Mouse (Mus musculus) left cerebral cortex, adult 18-20 months (tissue): ENCODE results near the gene Cylc1. TPM values are rescaled to one million over a fixed set of nuclear protein-coding genes. Genes with fewer than 3 reads are reported as not detected.

ENCODE experiments used
- DNase-seq, 2 experiments: peaks; one replicate each; pipeline ENCODE4 v3.0.0; 2021 to 2022; ENCODE audit warnings: low spot score in 2 of 2, mixed read lengths in 1 of 2
- long read RNA-seq, 2 experiments: library from polyadenylated mRNA; stranded (forward); transcript quantifications; one replicate each; pipeline ENCODE4 v2.0.0; 2021
- total RNA-seq, 2 experiments: library from RNA; stranded (reverse); gene quantifications; 2 replicates each; pipeline ENCODE4 v1.2.3; 2021

Gene Cylc1
- total RNA-seq, result not detected
- long read RNA-seq, experiment 1, result 0 reads
- long read RNA-seq, experiment 2, result 0 reads

GRCm38 (mm10) chrX:111110118-111110517 lies at the start of gene Cylc1:
TSS of gene Cylc1 (plus strand) at chrX:111110418.
- DNase-seq, result no peak

- no peak for DNase-seq
Observed at GRCm38 (mm10) chrX:111078680-111079079, 31.5 kb upstream of the Cylc1 start.

GRCm38 (mm10) chrX:111168040-111168439 lies 57.8 kb downstream of the Cylc1 start, which contains the start of gene Gm10112:
TSS of gene Gm10112 (plus strand) at chrX:111168340.
- DNase-seq, result no peak

Other genes with a start within 250 kb of the Cylc1 start
- gene Gm10112, start 57.9 kb downstream of the Cylc1 start, total RNA-seq, result not detected